ENCODE assay signal across 8 mouse cellular contexts in the genomic region with DNA sequence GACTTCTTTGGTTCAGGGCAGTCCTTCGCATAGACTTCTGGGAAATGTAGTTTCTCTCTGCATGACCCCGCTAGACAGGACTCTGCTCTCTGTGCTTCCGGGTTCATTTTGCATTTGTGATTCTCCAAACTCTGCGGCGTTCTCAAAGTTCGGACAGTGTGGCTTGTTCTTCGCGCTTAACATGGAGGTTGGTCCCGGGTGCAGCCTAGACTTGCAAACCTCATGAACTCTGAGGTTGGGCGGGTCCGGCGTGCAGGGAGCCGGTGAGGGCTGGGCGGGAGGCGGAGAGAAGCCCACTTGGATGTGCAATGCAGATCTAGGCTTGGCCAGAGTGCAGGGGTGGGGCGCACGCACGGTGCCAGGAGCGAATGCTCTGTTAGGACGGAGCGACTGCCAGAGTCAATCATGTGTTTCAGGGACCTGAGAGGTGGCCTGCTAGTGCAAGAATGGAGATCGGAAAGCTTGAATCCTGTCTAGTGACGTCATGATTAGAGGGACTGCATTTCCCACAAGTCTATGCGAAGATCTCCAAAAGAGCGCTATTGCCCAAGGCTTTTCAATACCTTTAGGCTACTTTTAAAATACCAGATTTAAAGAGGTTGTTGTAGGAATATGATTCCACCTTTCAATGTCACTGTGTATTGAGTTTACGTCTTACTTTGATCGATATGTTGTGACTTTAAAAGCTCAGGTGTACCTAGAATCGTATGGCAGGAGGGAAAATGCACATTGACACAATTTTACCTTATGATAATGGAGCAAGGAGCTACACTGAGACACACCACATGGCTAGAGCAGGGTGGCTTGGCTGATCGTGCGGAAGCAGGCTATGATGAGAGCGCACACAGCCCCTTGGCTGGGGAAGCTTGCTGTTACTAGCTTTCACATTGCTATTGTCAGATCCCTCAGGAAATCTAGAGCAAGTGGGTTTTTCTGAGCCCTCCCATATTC. TPM values are rescaled to one million over a fixed set of nuclear protein-coding genes. Genes with fewer than 3 reads are reported as not detected.
DNase-seq lines count a peak whose midpoint lies in the region; ATAC-seq and TF ChIP-seq lines count a peak whose summit lies in the region.

A gene (plus strand): TSS at position 31 of the 951 bp plus-strand sequence.

- peak within 1 kb of the TSS; percentile 65 to 99 (median 94) for H3K4me3 ChIP-seq in CH12.LX (replicated peaks in 1 of 3; ENCODE audit: low read depth in 2 of 3, low read length in 2 of 3, poor library complexity in 1 of 3)
- H3K4me3 ChIP-seq in forebrain, embryonic 11.5 days (ENCODE audit: low read depth, low read length), result peak within 1 kb of the TSS; percentile 80
- peak within 1 kb of the TSS; percentile 84 for H3K4me3 ChIP-seq in heart, embryonic 16.5 days (ENCODE audit: low read length)
- H3K4me3 ChIP-seq in liver, embryonic 15.5 days (replicated peaks), result peak within 1 kb of the TSS; percentile 75
- peak within 1 kb of the TSS; percentile 76 for H3K4me3 ChIP-seq in neural tube, embryonic 12.5 days

- no peak for TF ChIP-seq CTCF in CH12.LX (conservative IDR thresholded peaks at IDR 0.05 in 1 of 2, IDR thresholded peaks at IDR 0.05 in 1 of 2; ENCODE audit: low read depth in 2 of 2, low read length in 2 of 2)

- peak within 1 kb of the TSS; percentile 76 for H3K9ac ChIP-seq in CH12.LX (ENCODE audit: insufficient read depth, low read depth)
- peak within 1 kb of the TSS; percentile 65 for H3K9ac ChIP-seq in forebrain, embryonic 11.5 days (ENCODE audit: low read length)
- peak within 1 kb of the TSS; percentile 81 for H3K9ac ChIP-seq in heart, embryonic 16.5 days (ENCODE audit: low read length)
- peak within 1 kb of the TSS; percentile 43 for H3K9ac ChIP-seq in liver, embryonic 15.5 days
- H3K9ac ChIP-seq in neural tube, embryonic 12.5 days, result peak within 1 kb of the TSS; percentile 70

- no peak for TF ChIP-seq RAD21 in CH12.LX (IDR thresholded peaks at IDR 0.05; ENCODE audit: low read depth, low read length)

- peaks cover 0 to 6% of the 10 kb centered on the region in 2 experiments; a peak in 1 of 4 replicates for H3K4me1 ChIP-seq in CH12.LX (ENCODE audit: control insufficient read depth in 1 of 2, insufficient read depth in 2 of 2)
- H3K4me1 ChIP-seq in forebrain, embryonic 11.5 days (replicated peaks; ENCODE audit: control insufficient read depth, insufficient read depth, low read length), result no peaks in the 10 kb centered on the region; the same call in 1 of the 2 replicates
- H3K4me1 ChIP-seq in heart, embryonic 16.5 days (ENCODE audit: control insufficient read depth, insufficient read depth, low read length), result no peaks in the 10 kb centered on the region
- no peaks in the 10 kb centered on the region; the same call in 1 of the 2 replicates for H3K4me1 ChIP-seq in liver, embryonic 15.5 days (replicated peaks)
- no peaks in the 10 kb centered on the region for H3K4me1 ChIP-seq in neural tube, embryonic 12.5 days

- peak; percentile 87 for DNase-seq in CH12.LX (ENCODE audit: extremely low read depth)
- DNase-seq in c-Kit-positive CD71-negative TER-119-negative erythroid progenitor cells, embryonic 14.5 days (ENCODE audit: low read depth), result peak; percentile 61
- DNase-seq in forebrain, embryonic 11.5 days (ENCODE audit: low spot score), result peak; percentile 78
- DNase-seq in kidney, postnatal 36 days, result peak; percentile 80 to 91
- peak; percentile 90 for DNase-seq in telencephalon, adult 2 months (ENCODE audit: low read depth, low spot score)

- dilution Hi-C loops in CH12.LX (cut with MboI; ENCODE audit: extremely low pct_ligation_motif_present, extremely low pct_unique_long_range_greater_than_20kb, low sequenced_read_pairs), result no loop called here

- no peaks in the 10 kb centered on the region for H3K9me3 ChIP-seq in CH12.LX (replicated peaks; ENCODE audit: low read length)
- no peaks in the 10 kb centered on the region; the same call in 1 of the 2 replicates for H3K9me3 ChIP-seq in forebrain, embryonic 11.5 days (ENCODE audit: control insufficient read depth, low read length)
- H3K9me3 ChIP-seq in heart, embryonic 16.5 days (replicated peaks; ENCODE audit: control insufficient read depth, low read length), result peaks cover 6% of the 10 kb centered on the region
- H3K9me3 ChIP-seq in liver, embryonic 15.5 days (replicated peaks), result no peaks in the 10 kb centered on the region
- H3K9me3 ChIP-seq in neural tube, embryonic 12.5 days, result peaks cover 15% of the 10 kb centered on the region

- peak within 1 kb of the TSS; percentile 37 for H3K4me2 ChIP-seq in CH12.LX (ENCODE audit: insufficient read depth, low read depth, poor library complexity, severe bottlenecking)
- peak within 1 kb of the TSS; percentile 68 for H3K4me2 ChIP-seq in forebrain, embryonic 11.5 days (ENCODE audit: low read depth, low read length, severe bottlenecking)
- H3K4me2 ChIP-seq in heart, embryonic 16.5 days (ENCODE audit: low read depth, low read length), result peak within 1 kb of the TSS; percentile 88
- H3K4me2 ChIP-seq in liver, embryonic 15.5 days, result peak within 1 kb of the TSS; percentile 74
- peak within 1 kb of the TSS; percentile 69 for H3K4me2 ChIP-seq in neural tube, embryonic 12.5 days (replicated peaks)

- peak; percentile 95 for ATAC-seq in forebrain, embryonic 11.5 days (replicated peaks; ENCODE audit: low FRiP score)
- ATAC-seq in heart, embryonic 16.5 days (replicated peaks; ENCODE audit: extremely low read depth, insufficient read depth, low FRiP score), result peak; percentile 94
- ATAC-seq in liver, embryonic 15.5 days (ENCODE audit: insufficient read depth), result peak; percentile 93
- peak; percentile 98 for ATAC-seq in neural tube, embryonic 12.5 days (ENCODE audit: low FRiP score, low read depth)

- no peak for TF ChIP-seq EP300 in CH12.LX (IDR thresholded peaks at IDR 0.05; ENCODE audit: low read length)

- 4% methylated on average over 31 of the region's 31 CpGs for WGBS in forebrain, embryonic 11.5 days
- WGBS in heart, embryonic 16.5 days, result 2% methylated on average over 31 of the region's 31 CpGs
- 4% methylated on average over 31 of the region's 31 CpGs for WGBS in liver, embryonic 15.5 days (ENCODE audit: insufficient replicate concordance)
- WGBS in neural tube, embryonic 12.5 days, result 4% methylated on average over 31 of the region's 31 CpGs

- H3K36me3 ChIP-seq in CH12.LX (replicated peaks in 1 of 2; ENCODE audit: control insufficient read depth in 1 of 2, insufficient read depth in 1 of 2, low read length in 1 of 2), result no peaks in the 10 kb centered on the region
- no peaks in the 10 kb centered on the region for H3K36me3 ChIP-seq in forebrain, embryonic 11.5 days (ENCODE audit: control insufficient read depth, insufficient read depth, low read length)
- peaks cover 3% of the 10 kb centered on the region for H3K36me3 ChIP-seq in heart, embryonic 16.5 days (ENCODE audit: control insufficient read depth, insufficient read depth)
- H3K36me3 ChIP-seq in liver, embryonic 15.5 days (replicated peaks), result no peaks in the 10 kb centered on the region; the same call in 1 of the 2 replicates
- peaks cover 12% of the 10 kb centered on the region for H3K36me3 ChIP-seq in neural tube, embryonic 12.5 days

- in situ Hi-C loops in CH12.LX (cut with MboI; ENCODE audit: low pct_ligation_motif_present, low pct_unique_long_range_greater_than_20kb, low sequenced_read_pairs), result no loop called here

- H3K79me2 ChIP-seq in CH12.LX (replicated peaks; ENCODE audit: control insufficient read depth, extremely low read depth, insufficient read depth, poor library complexity, severe bottlenecking), result no peaks in the 10 kb centered on the region

- peak within 1 kb of the TSS; percentile 89 for H3K27ac ChIP-seq in CH12.LX (ENCODE audit: insufficient read depth, low read depth)
- H3K27ac ChIP-seq in forebrain, embryonic 11.5 days (ENCODE audit: low read depth, low read length), result peak within 1 kb of the TSS; percentile 70; the same call in 1 of the 2 replicates
- peak within 1 kb of the TSS; percentile 93 for H3K27ac ChIP-seq in heart, embryonic 16.5 days (ENCODE audit: low read length)
- peak within 1 kb of the TSS; percentile 72 for H3K27ac ChIP-seq in liver, embryonic 15.5 days (replicated peaks)
- H3K27ac ChIP-seq in neural tube, embryonic 12.5 days, result 0 out of 2 replicates have a peak within 1 kb of the TSS, but pooled peaks have one; percentile 46

- TF ChIP-seq POLR2A in CH12.LX (IDR thresholded peaks at IDR 0.05; ENCODE audit: low read depth, low read length), result peak; percentile 41; the same call in 1 of the 2 replicates

- H3K27me3 ChIP-seq in CH12.LX (replicated peaks), result no peaks in the 10 kb centered on the region
- H3K27me3 ChIP-seq in forebrain, embryonic 11.5 days (ENCODE audit: control insufficient read depth, insufficient read depth, low read length), result no peaks in the 10 kb centered on the region
- no peaks in the 10 kb centered on the region for H3K27me3 ChIP-seq in heart, embryonic 16.5 days (ENCODE audit: control insufficient read depth, insufficient read depth, low read length)
- H3K27me3 ChIP-seq in liver, embryonic 15.5 days, result no peaks in the 10 kb centered on the region
- no peaks in the 10 kb centered on the region for H3K27me3 ChIP-seq in neural tube, embryonic 12.5 days (replicated peaks)

TF ChIP-seq in CH12.LX, 34 proteins besides CTCF, POLR2A, EP300 and RAD21 (continues in another document):
- peak; percentile 47; the same call in 1 of the 2 replicates for TF ChIP-seq NELFE (IDR thresholded peaks at IDR 0.05; ENCODE audit: low read depth, low read length)
- TF ChIP-seq MYC (IDR thresholded peaks at IDR 0.05; ENCODE audit: low read depth, low read length), result peak; percentile 69
- TF ChIP-seq PAX5 (IDR thresholded peaks at IDR 0.05; ENCODE audit: low read length), result no peak
- peak; percentile 73 for TF ChIP-seq JUND (conservative IDR thresholded peaks at IDR 0.05; ENCODE audit: low read depth, low read length)
- peak; percentile 84; the same call in 1 of the 2 replicates for TF ChIP-seq KAT2A (IDR thresholded peaks at IDR 0.05; ENCODE audit: insufficient replicate concordance, low read length)
- TF ChIP-seq UBTF (IDR thresholded peaks at IDR 0.05; ENCODE audit: low read depth, low read length), result no peak
- peak; percentile 44; the same call in 1 of the 2 replicates for TF ChIP-seq CHD1 (IDR thresholded peaks at IDR 0.05; ENCODE audit: low read depth, low read length)
- no peak for TF ChIP-seq MXI1 (IDR thresholded peaks at IDR 0.05; ENCODE audit: low read depth, low read length)
- 0 out of 2 replicates have a peak, but pooled peaks have one; percentile 23 for TF ChIP-seq E2F4 (IDR thresholded peaks at IDR 0.05; ENCODE audit: insufficient replicate concordance, low read depth, low read length)
- TF ChIP-seq MEF2A (IDR thresholded peaks at IDR 0.05; ENCODE audit: borderline replicate concordance, low read depth, low read length), result 0 out of 2 replicates have a peak, but pooled peaks have one; percentile 11

RNA-seq across cellular contexts. Expression of the gene that starts here (rescaled TPM):
- 2.0 and 2.4 TPM in 2 replicates for total RNA-seq in CH12.LX (2012; rRNA removed)
- 4.1 and 4.5 TPM in 2 replicates for total RNA-seq in CH12.LX (2014; rRNA removed)
- polyA plus RNA-seq in CH12.LX (2012; ENCODE audit: insufficient read length, low read depth), result 1.9 and 2.0 TPM in 2 replicates
- 7.7 and 8.1 TPM in 2 replicates for polyA plus RNA-seq in forebrain, embryonic 11.5 days (2014; fragmentation: Nextera tagmentation; extraction: Ambion mirVana)
- polyA plus RNA-seq in heart, embryonic 16.5 days (2015; fragmentation: Nextera tagmentation; extraction: Ambion mirVana), result 4.4 and 4.5 TPM in 2 replicates
- 1.3 and 1.4 TPM in 2 replicates for polyA plus RNA-seq in liver, embryonic 15.5 days (2015; fragmentation: Nextera tagmentation; extraction: Ambion mirVana)
- polyA plus RNA-seq in neural tube, embryonic 12.5 days (2016; fragmentation: Nextera tagmentation; extraction: Ambion mirVana), result 9.0 and 9.7 TPM in 2 replicates

Comparison
In these comparisons a context has a peak if more than half of its experiments do, and no peak if none do; other contexts are left out.
1. Peak in every context shown above with its lines: DNase-seq, ATAC-seq, H3K4me3 ChIP-seq and H3K27ac ChIP-seq.
2. H3K4me2 ChIP-seq: peak in every context shown above with its lines; median percentile 88 in heart, embryonic 16.5 days; 74 in liver, embryonic 15.5 days; 69 in neural tube, embryonic 12.5 days; 68 in forebrain, embryonic 11.5 days; 37 in CH12.LX.